Mouse (Mus musculus): ENCODE measurements around the gene Neurl4. TPM values are rescaled to one million over a fixed set of nuclear protein-coding genes. Genes with fewer than 3 reads are reported as not detected.

The Neurl4 gene
- polyA plus RNA-seq, 1 experiment from 2014 or later, result 29.0 TPM

DNA sequence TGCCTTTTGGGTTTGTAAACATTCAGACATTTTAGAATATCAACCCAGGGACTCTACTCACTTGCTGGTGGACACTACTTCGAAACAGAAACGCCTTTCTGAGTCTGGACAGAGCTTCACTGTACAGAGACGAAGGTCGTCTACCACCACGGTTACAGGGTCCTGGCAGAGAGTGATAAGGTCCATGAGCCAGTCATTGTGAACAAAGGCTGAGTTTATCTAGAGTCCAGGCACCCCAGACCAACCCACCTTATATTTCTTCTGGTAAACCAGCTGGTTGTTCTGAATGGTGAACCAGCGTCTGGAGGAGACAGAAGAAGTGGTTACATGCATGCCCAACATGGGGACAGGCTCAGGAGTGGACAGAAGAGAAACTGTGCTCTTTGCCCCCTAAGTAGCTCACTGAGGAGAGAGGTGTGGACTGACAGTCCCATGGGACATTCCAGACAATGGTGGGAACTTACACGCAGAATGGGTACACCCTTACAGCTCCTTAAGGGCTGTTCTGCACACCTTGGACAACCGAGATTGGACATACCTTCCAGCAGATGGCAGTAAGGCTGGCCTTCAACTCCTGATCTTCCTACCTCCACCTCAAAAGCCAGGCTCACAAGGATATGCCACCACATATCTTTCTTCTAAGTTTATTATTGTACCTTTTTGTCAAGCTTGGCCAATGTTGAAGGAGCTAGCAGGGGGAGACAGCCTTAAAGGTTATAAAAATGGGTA lies 13.8 kb upstream of the Neurl4 start:
- ATAC-seq (ENCODE audit: low FRiP score, low TSS enrichment) (no peak), DNase-seq (no peak)
- no peak overlapping the region for H3K4me2 ChIP-seq (ENCODE audit: low read length)
- no peaks in the 10 kb centered on the region for H3K9me3 ChIP-seq (ENCODE audit: control insufficient read depth, low read length)
- 0 out of 2 replicates have a peak, but pooled peaks cover 6% of the 10 kb centered on the region for H3K27me3 ChIP-seq (ENCODE audit: control insufficient read depth, insufficient read depth, low read length)
- H3K9ac ChIP-seq (replicated peaks; ENCODE audit: low read length), result no peak overlapping the region
- WGBS, result 82% methylated on average over 8 of the region's 8 CpGs
- H3K27ac ChIP-seq (replicated peaks; ENCODE audit: low read depth, low read length), result no peak overlapping the region
- H3K4me1 ChIP-seq (ENCODE audit: control insufficient read depth, insufficient read depth, low read length), result no peaks in the 10 kb centered on the region
- H3K4me3 ChIP-seq (replicated peaks; ENCODE audit: low read depth, low read length), result no peak overlapping the region
- H3K36me3 ChIP-seq (ENCODE audit: control insufficient read depth, insufficient read depth, low read length), result no peaks in the 10 kb centered on the region

DNA sequence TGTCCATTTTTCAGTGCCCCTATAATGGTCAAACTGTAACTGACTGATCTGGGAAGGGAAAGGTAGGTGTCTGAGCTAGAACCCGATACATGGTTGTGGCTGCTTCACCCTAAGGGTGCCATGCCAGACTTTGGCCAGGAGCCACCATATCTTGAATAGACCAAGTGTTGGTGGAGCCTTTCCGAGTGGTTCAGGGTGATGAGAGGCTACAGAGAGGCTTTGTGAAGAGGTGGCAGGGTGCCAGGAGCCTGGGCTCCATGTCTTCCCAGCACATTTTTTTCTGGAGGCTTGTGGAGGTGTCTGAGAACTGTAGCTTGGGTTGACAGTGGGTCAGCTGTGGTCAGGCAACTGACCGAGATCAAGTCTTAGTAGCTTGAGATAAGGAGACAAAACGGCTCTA lies 9.4 kb upstream of the Neurl4 start:
- Histone ChIP-seq H3K9me3 (ENCODE audit: control insufficient read depth, low read length) (no peaks in the 10 kb centered on the region), H3K36me3 (ENCODE audit: control insufficient read depth, insufficient read depth, low read length) (no peaks in the 10 kb centered on the region), H3K9ac (replicated peaks; ENCODE audit: low read length) (no peak overlapping the region), H3K4me1 (ENCODE audit: control insufficient read depth, insufficient read depth, low read length) (no peaks in the 10 kb centered on the region), H3K27ac (replicated peaks; ENCODE audit: low read depth, low read length) (no peak overlapping the region), H3K4me3 (replicated peaks; ENCODE audit: low read depth, low read length) (no peak overlapping the region), H3K4me2 (ENCODE audit: low read length) (no peak overlapping the region), H3K27me3 (ENCODE audit: control insufficient read depth, insufficient read depth, low read length) (no peaks in the 10 kb centered on the region)
- WGBS, result 82% methylated on average over 4 of the region's 4 CpGs
- no peak for ATAC-seq (ENCODE audit: low FRiP score, low TSS enrichment)
- DNase-seq, result peak; percentile 20

DNA sequence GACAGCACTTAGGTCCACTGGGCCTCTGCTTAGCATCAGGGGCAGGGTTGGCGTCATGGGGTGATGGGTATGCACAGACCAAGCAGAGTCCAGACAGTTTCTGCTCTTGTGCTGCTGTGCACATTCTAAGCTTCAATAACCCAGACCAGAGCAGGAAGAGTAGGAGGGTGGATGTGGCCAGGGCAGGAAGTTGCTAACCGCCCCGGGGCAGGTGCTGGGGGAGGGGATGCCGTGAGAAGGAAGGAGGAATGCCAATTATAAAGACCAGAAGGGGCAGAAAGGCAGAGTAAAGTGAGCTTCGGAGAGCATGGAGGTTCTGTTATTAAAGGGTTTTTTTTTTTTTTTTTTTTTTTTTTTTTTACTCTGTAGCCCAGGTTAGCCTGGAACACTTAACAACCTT lies 6.2 kb upstream of the Neurl4 start:
- Histone ChIP-seq H3K4me2 (ENCODE audit: low read length) (no peak overlapping the region), H3K9me3 (ENCODE audit: control insufficient read depth, low read length) (no peaks in the 10 kb centered on the region), H3K4me1 (ENCODE audit: control insufficient read depth, insufficient read depth, low read length) (peaks cover 12% of the 10 kb centered on the region), H3K4me3 (replicated peaks; ENCODE audit: low read depth, low read length) (no peak overlapping the region), H3K36me3 (ENCODE audit: control insufficient read depth, insufficient read depth, low read length) (no peaks in the 10 kb centered on the region), H3K9ac (replicated peaks; ENCODE audit: low read length) (no peak overlapping the region), H3K27me3 (ENCODE audit: control insufficient read depth, insufficient read depth, low read length) (no peaks in the 10 kb centered on the region), H3K27ac (replicated peaks; ENCODE audit: low read depth, low read length) (no peak overlapping the region)
- no peak for DNase-seq
- 84% methylated on average over 5 of the region's 5 CpGs for WGBS
- ATAC-seq (ENCODE audit: low FRiP score, low TSS enrichment), result no peak

DNA sequence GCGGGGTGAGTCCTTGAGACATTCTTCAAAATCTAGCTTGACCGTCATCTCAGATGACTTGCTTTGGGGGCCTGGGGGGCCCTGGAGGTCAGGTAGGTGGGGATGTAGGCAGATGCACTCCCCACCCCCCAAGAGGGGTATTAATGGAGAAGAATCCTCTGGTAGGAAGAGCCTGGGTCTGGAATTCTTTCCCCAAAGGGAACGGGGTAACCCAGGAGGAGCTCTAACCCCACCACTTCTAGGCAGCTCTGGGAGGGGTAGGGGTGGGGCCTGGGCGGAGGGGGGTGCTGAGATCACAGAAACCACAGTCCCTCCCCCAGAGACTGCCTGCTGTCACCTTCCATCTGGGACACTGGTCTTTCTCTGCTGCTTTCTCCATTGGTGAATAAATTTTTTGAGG lies 5.6 kb upstream of the Neurl4 start, which contains the start of gene Acap1:
Acap1 (minus strand) TSS at position 249 of the 400 bp plus-strand sequence.
- peaks cover 15% of the 10 kb centered on the region for H3K4me1 ChIP-seq (ENCODE audit: control insufficient read depth, insufficient read depth, low read length)
- DNase-seq (no peak), ATAC-seq (ENCODE audit: low FRiP score, low TSS enrichment) (no peak)
- no peak within 1 kb of the TSS for H3K9ac ChIP-seq (replicated peaks; ENCODE audit: low read length)
- no peaks in the 10 kb centered on the region for H3K9me3 ChIP-seq (ENCODE audit: control insufficient read depth, low read length)
- H3K4me2 ChIP-seq (ENCODE audit: low read length), result no peak within 1 kb of the TSS
- no peaks in the 10 kb centered on the region for H3K27me3 ChIP-seq (ENCODE audit: control insufficient read depth, insufficient read depth, low read length)
- H3K36me3 ChIP-seq (ENCODE audit: control insufficient read depth, insufficient read depth, low read length), result no peaks in the 10 kb centered on the region
- no peak within 1 kb of the TSS for H3K4me3 ChIP-seq (replicated peaks; ENCODE audit: low read depth, low read length)
- 68% methylated on average over 4 of the region's 4 CpGs for WGBS
- H3K27ac ChIP-seq (replicated peaks; ENCODE audit: low read depth, low read length), result no peak within 1 kb of the TSS

DNA sequence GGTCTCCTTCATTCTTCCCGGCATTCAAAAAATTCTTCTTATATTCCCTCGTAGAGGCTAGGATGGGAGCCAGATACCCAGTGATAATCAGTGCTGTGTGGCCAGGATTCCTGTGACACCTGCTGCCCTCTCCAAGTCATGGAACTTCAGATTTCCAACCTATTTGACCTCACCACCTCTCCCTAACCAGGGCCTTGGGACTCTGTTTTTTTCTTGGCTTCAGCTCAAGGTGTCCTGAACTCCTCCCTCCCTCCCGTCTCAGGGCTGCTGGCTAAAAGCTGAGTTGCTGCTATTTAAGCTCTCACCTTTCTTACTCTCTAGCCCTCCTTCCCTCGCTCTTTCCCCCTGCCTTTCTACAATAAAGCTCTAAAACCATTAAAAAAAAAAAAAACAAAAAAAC lies 1.0 kb upstream of the Neurl4 start:
- peak overlapping the region; percentile 88 for H3K4me3 ChIP-seq (replicated peaks; ENCODE audit: low read depth, low read length)
- peaks cover 17% of the 10 kb centered on the region for H3K36me3 ChIP-seq (ENCODE audit: control insufficient read depth, insufficient read depth, low read length)
- WGBS, result 24% methylated on average over 4 of the region's 4 CpGs
- H3K27ac ChIP-seq (replicated peaks; ENCODE audit: low read depth, low read length), result 0 out of 2 replicates have a peak overlapping the region, but pooled peaks have one; percentile 9
- H3K9ac ChIP-seq (replicated peaks; ENCODE audit: low read length), result peak overlapping the region; percentile 87
- peak overlapping the region; percentile 91 for H3K4me2 ChIP-seq (ENCODE audit: low read length)
- H3K9me3 ChIP-seq (ENCODE audit: control insufficient read depth, low read length), result no peaks in the 10 kb centered on the region
- DNase-seq, result peak; percentile 49
- no peak for ATAC-seq (ENCODE audit: low FRiP score, low TSS enrichment)
- H3K27me3 ChIP-seq (ENCODE audit: control insufficient read depth, insufficient read depth, low read length), result no peaks in the 10 kb centered on the region
- H3K4me1 ChIP-seq (ENCODE audit: control insufficient read depth, insufficient read depth, low read length), result peaks cover 25% of the 10 kb centered on the region

DNA sequence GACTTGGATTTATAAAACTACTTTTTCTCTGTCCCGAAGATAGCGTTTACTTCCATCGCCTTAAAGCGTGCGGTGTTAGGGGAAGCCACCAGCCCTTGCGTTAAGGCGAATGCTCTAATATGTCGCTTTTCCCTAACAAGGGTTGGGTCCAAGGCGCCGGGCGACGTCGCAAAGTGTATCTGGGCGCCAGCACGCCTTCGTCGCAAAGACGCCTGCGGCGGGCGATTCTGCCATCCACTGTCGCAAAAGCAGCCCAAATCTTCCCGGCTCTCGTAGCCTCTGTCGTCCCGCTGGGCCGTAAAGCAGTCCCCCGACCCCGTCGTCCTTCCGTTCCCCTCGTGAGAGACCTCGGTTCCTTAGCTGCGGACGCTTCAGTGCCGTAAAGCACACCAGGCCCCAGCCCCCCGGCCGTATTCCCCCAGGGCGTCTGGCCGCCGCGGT lies 554 bp downstream of the Neurl4 start:
- H3K9me3 ChIP-seq (ENCODE audit: control insufficient read depth, low read length), result no peaks in the 10 kb centered on the region
- no peaks in the 10 kb centered on the region for H3K27me3 ChIP-seq (ENCODE audit: control insufficient read depth, insufficient read depth, low read length)
- H3K4me1 ChIP-seq (ENCODE audit: control insufficient read depth, insufficient read depth, low read length), result peaks cover 25% of the 10 kb centered on the region
- H3K27ac ChIP-seq (replicated peaks; ENCODE audit: low read depth, low read length), result peak overlapping the region; percentile 97
- DNase-seq (peak; percentile 98), ATAC-seq (ENCODE audit: low FRiP score, low TSS enrichment) (peak; percentile 76)
- peak overlapping the region; percentile 87 for H3K9ac ChIP-seq (replicated peaks; ENCODE audit: low read length)
- peaks cover 31% of the 10 kb centered on the region for H3K36me3 ChIP-seq (ENCODE audit: control insufficient read depth, insufficient read depth, low read length)
- H3K4me3 ChIP-seq (replicated peaks; ENCODE audit: low read depth, low read length), result peak overlapping the region; percentile 88
- WGBS, result under 1% methylated on average over 42 of the region's 42 CpGs
- peak overlapping the region; percentile 91 for H3K4me2 ChIP-seq (ENCODE audit: low read length)

DNA sequence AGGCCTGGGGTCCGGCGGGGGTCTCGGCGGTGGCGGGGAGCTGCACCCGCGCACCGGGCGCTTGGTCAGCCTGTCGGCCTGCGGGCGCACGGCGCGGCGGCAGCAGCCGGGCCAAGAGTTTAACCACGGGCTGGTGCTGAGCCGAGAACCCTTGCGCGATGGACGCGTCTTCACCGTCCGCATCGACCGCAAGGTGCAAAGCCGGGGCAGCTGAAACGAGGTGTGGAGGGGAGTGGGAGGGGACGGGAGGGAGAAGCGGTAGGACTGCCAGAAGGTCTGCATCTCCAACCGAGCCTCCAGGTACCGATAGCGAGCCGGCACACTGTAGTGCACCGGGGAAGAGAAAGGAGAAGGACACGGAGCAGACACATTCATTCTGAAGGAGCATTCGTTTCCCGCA lies 1.1 kb downstream of the Neurl4 start:
- ATAC-seq (ENCODE audit: low FRiP score, low TSS enrichment) (peak; percentile 12; the same call in 1 of the 2 replicates), DNase-seq (no peak)
- peak overlapping the region; percentile 88 for H3K4me3 ChIP-seq (replicated peaks; ENCODE audit: low read depth, low read length)
- peaks cover 36% of the 10 kb centered on the region for H3K36me3 ChIP-seq (ENCODE audit: control insufficient read depth, insufficient read depth, low read length)
- no peaks in the 10 kb centered on the region for H3K9me3 ChIP-seq (ENCODE audit: control insufficient read depth, low read length)
- H3K4me2 ChIP-seq (ENCODE audit: low read length), result peak overlapping the region; percentile 91
- peak overlapping the region; percentile 97 for H3K27ac ChIP-seq (replicated peaks; ENCODE audit: low read depth, low read length)
- H3K4me1 ChIP-seq (ENCODE audit: control insufficient read depth, insufficient read depth, low read length), result peaks cover 25% of the 10 kb centered on the region
- under 1% methylated on average over 39 of the region's 39 CpGs for WGBS
- H3K9ac ChIP-seq (replicated peaks; ENCODE audit: low read length), result peak overlapping the region; percentile 87
- H3K27me3 ChIP-seq (ENCODE audit: control insufficient read depth, insufficient read depth, low read length), result no peaks in the 10 kb centered on the region

DNA sequence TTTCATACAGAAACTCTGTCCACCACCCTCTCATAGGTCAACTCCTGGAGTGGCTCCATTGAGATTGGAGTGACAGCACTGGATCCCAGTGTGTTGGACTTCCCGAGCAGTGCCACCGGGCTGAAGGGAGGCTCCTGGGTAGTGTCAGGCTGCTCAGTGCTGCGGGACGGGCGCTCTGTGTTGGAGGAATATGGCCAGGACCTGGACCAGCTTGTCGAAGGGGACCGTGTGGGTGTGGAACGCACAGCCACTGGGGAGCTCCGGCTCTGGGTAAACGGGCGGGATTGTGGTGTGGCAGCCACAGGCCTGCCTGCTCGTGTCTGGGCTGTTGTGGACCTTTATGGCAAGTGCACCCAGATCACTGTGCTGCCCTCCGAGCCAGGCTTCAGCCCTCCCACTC lies 2.1 kb downstream of the Neurl4 start:
- Histone ChIP-seq H3K36me3 (ENCODE audit: control insufficient read depth, insufficient read depth, low read length) (peaks cover 46% of the 10 kb centered on the region), H3K9ac (replicated peaks; ENCODE audit: low read length) (peak overlapping the region; percentile 87), H3K4me3 (replicated peaks; ENCODE audit: low read depth, low read length) (peak overlapping the region; percentile 88), H3K9me3 (ENCODE audit: control insufficient read depth, low read length) (no peaks in the 10 kb centered on the region), H3K27me3 (ENCODE audit: control insufficient read depth, insufficient read depth, low read length) (no peaks in the 10 kb centered on the region), H3K27ac (replicated peaks; ENCODE audit: low read depth, low read length) (no peak overlapping the region), H3K4me1 (ENCODE audit: control insufficient read depth, insufficient read depth, low read length) (peaks cover 25% of the 10 kb centered on the region), H3K4me2 (ENCODE audit: low read length) (peak overlapping the region; percentile 91)
- DNase-seq (no peak), ATAC-seq (ENCODE audit: low FRiP score, low TSS enrichment) (no peak)
- WGBS, result 88% methylated on average over 13 of the region's 13 CpGs

DNA sequence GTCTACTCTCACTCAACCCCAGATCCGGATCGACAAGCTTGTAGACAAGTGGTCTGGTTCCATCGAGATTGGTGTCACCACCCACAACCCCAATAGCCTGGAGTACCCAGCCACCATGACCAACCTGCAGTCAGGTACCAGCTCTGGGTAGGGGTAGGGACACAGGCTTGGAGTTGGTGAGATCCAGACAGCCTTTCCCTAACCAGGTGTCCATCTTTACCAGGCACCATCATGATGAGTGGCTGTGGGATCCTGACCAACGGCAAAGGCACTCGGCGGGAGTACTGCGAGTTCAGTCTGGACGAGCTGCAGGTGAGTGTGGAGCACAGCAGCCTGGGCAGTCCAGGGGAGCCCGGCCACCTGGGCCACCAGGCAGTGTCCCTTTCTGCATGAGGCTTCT lies 3.4 kb downstream of the Neurl4 start:
- WGBS, result 98% methylated on average over 9 of the region's 9 CpGs
- no peak overlapping the region for H3K4me2 ChIP-seq (ENCODE audit: low read length)
- ATAC-seq (ENCODE audit: low FRiP score, low TSS enrichment) (no peak), DNase-seq (no peak)
- H3K9ac ChIP-seq (replicated peaks; ENCODE audit: low read length), result no peak overlapping the region
- H3K4me3 ChIP-seq (replicated peaks; ENCODE audit: low read depth, low read length), result no peak overlapping the region
- H3K27ac ChIP-seq (replicated peaks; ENCODE audit: low read depth, low read length), result no peak overlapping the region
- H3K4me1 ChIP-seq (ENCODE audit: control insufficient read depth, insufficient read depth, low read length), result peaks cover 17% of the 10 kb centered on the region
- no peaks in the 10 kb centered on the region for H3K9me3 ChIP-seq (ENCODE audit: control insufficient read depth, low read length)
- H3K36me3 ChIP-seq (ENCODE audit: control insufficient read depth, insufficient read depth, low read length), result peaks cover 59% of the 10 kb centered on the region
- H3K27me3 ChIP-seq (ENCODE audit: control insufficient read depth, insufficient read depth, low read length), result no peaks in the 10 kb centered on the region

Measured in midbrain, embryonic 14.5 days (tissue).